Mouse (Mus musculus) thymus, adult 2 months (tissue): ENCODE measurements around the gene Relch. TPM values are rescaled to one million over a fixed set of nuclear protein-coding genes. Genes with fewer than 3 reads are reported as not detected.
"Not testable (repeated sequence)": the region's sequence is repeated elsewhere in the genome, so short reads cannot be mapped to it uniquely, and the experiment has no call there.

ENCODE experiments used
- DNase-seq: peaks from one replicate; pipeline ENCODE4 v3.0.0; 2021
- H3K27ac ChIP-seq: fragments of 200-500 bp; 2 replicates; pipeline ENCODE4 v1.5.1; 2012; ENCODE audit warnings: low read length, control low read depth; ENCODE audit not compliant: control insufficient read depth, insufficient read depth
- H3K27me3 ChIP-seq: fragments of 200-500 bp; 2 replicates; pipeline ENCODE4 v1.6.1; 2012; ENCODE audit warnings: mild to moderate bottlenecking, low read length, moderate library complexity, mixed read lengths; ENCODE audit not compliant: control insufficient read depth, insufficient read depth
- H3K36me3 ChIP-seq: fragments of 200-500 bp; 2 replicates; pipeline ENCODE4 v1.6.1; 2012; ENCODE audit warnings: mild to moderate bottlenecking, low read length, moderate library complexity; ENCODE audit not compliant: control insufficient read depth, insufficient read depth
- H3K4me1 ChIP-seq: fragments of 200-500 bp; replicated peaks from 2 replicates; pipeline ENCODE4 v1.6.1; 2012; ENCODE audit warnings: low read length; ENCODE audit not compliant: control insufficient read depth, insufficient read depth
- H3K4me3 ChIP-seq: fragments of 200-500 bp; 2 replicates; pipeline ENCODE4 v1.5.1; 2012; ENCODE audit warnings: mild to moderate bottlenecking, low read length, control low read depth, moderate library complexity; ENCODE audit not compliant: control insufficient read depth, insufficient read depth
- CTCF ChIP-seq: fragments of 200-500 bp; IDR thresholded peaks from 2 replicates; pipeline ENCODE4 v1.5.1; 2012; ENCODE audit warnings: mild to moderate bottlenecking, control low read depth, low read length, moderate library complexity, borderline replicate concordance; ENCODE audit not compliant: control insufficient read depth, poor library complexity, insufficient read depth; ENCODE audit errors: extremely low read depth
- POLR2A ChIP-seq: fragments of 200-500 bp; IDR thresholded peaks from 2 replicates; pipeline ENCODE4 v1.6.1; 2012; ENCODE audit warnings: mild to moderate bottlenecking, low read length, control low read depth, moderate library complexity; ENCODE audit not compliant: control insufficient read depth, poor library complexity, insufficient read depth; ENCODE audit errors: extremely low read depth
- WGBS: fragments of 180-500 bp; shearing (Covaris S2); methylation state at CpG from one replicate; pipeline ENCODE4 v1.1.7; 2018; 5-methylcytosine and 5-hydroxymethylcytosine counted together
- polyA plus RNA-seq: library from polyadenylated mRNA; depleted of rRNA; stranded (reverse); fragments of >200 nt; gene quantifications from 2 replicates; pipeline ENCODE4 v1.2.3, GENCODE M21; 2012

Gene Relch
- polyA plus RNA-seq, 1 experiment: 41.4 TPM

GRCm38 (mm10) chr1:105695581-105695980 is 31.9 kb downstream of the Relch start:
- no peak for TF ChIP-seq CTCF
- TF ChIP-seq POLR2A: no peak
- Histone ChIP-seq H3K4me1 (no peaks in the 10 kb centered on the region), H3K27ac (no peak overlapping the region), H3K27me3 (no peaks in the 10 kb centered on the region), H3K4me3 (no peak overlapping the region), H3K36me3 (peaks cover 9% of the 10 kb centered on the region)
- DNase-seq: no peak
- WGBS: 96% methylated on average over 2 of the region's 2 CpGs

GRCm38 (mm10) chr1:105700984-105701530 is 37.4 kb downstream of the Relch start:
- WGBS: 97% methylated on average over 4 of the region's 4 CpGs

GRCm38 (mm10) chr1:105709415-105709814 is 45.8 kb downstream of the Relch start:
- WGBS: 90% methylated on average over 2 of the region's 2 CpGs
- no peak overlapping the region for H3K27ac ChIP-seq
- TF ChIP-seq POLR2A (no peak), CTCF (no peak)
- H3K36me3 ChIP-seq: peaks cover 13% of the 10 kb centered on the region
- H3K4me1 ChIP-seq: no peaks in the 10 kb centered on the region
- no peak for DNase-seq
- no peak overlapping the region for H3K4me3 ChIP-seq
- no peaks in the 10 kb centered on the region for H3K27me3 ChIP-seq

More at GRCm38 (mm10) chr1:105700984-105701530, 37.4 kb downstream of the Relch start:
- Histone ChIP-seq H3K4me3 (no peak overlapping the region), H3K36me3 (peaks cover 12% of the 10 kb centered on the region), H3K4me1 (no peaks in the 10 kb centered on the region), H3K27ac (no peak overlapping the region), H3K27me3 (no peaks in the 10 kb centered on the region)
- DNase-seq: no peak
- TF ChIP-seq POLR2A (no peak), CTCF (no peak)

GRCm38 (mm10) chr1:105711227-105711626 is 47.6 kb downstream of the Relch start:
- Histone ChIP-seq H3K27me3 (no peaks in the 10 kb centered on the region), H3K36me3 (peaks cover 12% of the 10 kb centered on the region), H3K4me1 (no peaks in the 10 kb centered on the region), H3K4me3 (no peak overlapping the region), H3K27ac (no peak overlapping the region)
- no peak for DNase-seq
- 42% methylated on average over 1 of the region's 1 CpGs for WGBS
- TF ChIP-seq CTCF (no peak), POLR2A (no peak)

GRCm38 (mm10) chr1:105712822-105713221 is 49.2 kb downstream of the Relch start:
- peaks cover 20% of the 10 kb centered on the region for H3K36me3 ChIP-seq
- TF ChIP-seq POLR2A (no peak), CTCF (no peak)
- H3K27me3 ChIP-seq: no peaks in the 10 kb centered on the region
- 99% methylated on average over 2 of the region's 2 CpGs for WGBS
- no peak overlapping the region for H3K27ac ChIP-seq
- H3K4me1 ChIP-seq: no peaks in the 10 kb centered on the region
- DNase-seq: no peak
- no peak overlapping the region for H3K4me3 ChIP-seq

- H3K4me3 ChIP-seq: no peak overlapping the region
- TF ChIP-seq CTCF (no peak), POLR2A (no peak)
- WGBS: 93% methylated on average over 1 of the region's 1 CpGs
These were observed 54.7 kb downstream of the Relch start for GRCm38 (mm10) chr1:105718358-105718757.

GRCm38 (mm10) chr1:105729246-105729645 is 65.6 kb downstream of the Relch start:
- H3K36me3 ChIP-seq: peaks cover 13% of the 10 kb centered on the region; the same call in 1 of the 2 replicates
- WGBS: 97% methylated on average over 13 of the region's 13 CpGs
- H3K27ac ChIP-seq: not testable (repeated sequence)

More at GRCm38 (mm10) chr1:105718358-105718757, 54.7 kb downstream of the Relch start:
- Histone ChIP-seq H3K27me3 (no peaks in the 10 kb centered on the region), H3K36me3 (peaks cover 41% of the 10 kb centered on the region), H3K27ac (no peak overlapping the region), H3K4me1 (no peaks in the 10 kb centered on the region)
- no peak for DNase-seq

More at GRCm38 (mm10) chr1:105729246-105729645, 65.6 kb downstream of the Relch start:
- DNase-seq, H3K27me3 ChIP-seq, H3K4me1 ChIP-seq, H3K4me3 ChIP-seq: not testable (repeated sequence)
